Mouse (Mus musculus): Measurements from ENCODE around the gene Rab9. TPM values are rescaled to one million over a fixed set of nuclear protein-coding genes. Genes with fewer than 3 reads are reported as not detected.
A peak's percentile ranks its signal among the peaks of the same experiment; 100 is the strongest.

The Rab9 gene
- polyA plus RNA-seq, 1 experiment from 2014 or later, result 40.7 TPM

DNA sequence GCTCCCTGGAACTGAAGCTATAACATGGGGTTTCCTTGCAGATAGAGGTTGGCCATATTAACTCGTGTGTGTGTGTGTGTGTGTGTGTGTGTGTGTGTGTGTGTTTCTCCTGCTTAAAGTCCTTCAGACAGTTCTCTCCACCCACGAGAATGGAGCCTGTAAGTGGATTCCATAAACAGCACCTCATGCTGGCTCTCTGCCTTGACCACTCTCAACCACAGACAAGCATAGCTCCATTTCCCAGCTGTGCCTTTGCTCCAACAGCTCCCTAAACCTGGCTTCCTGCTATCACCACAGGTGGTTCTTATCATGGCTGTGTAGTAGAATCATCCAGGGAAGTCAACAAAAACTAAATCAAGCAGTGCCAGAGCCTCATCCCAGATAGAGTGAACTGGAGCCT is 24.8 kb upstream of the Rab9 start:
- no peak overlapping the region for H3K9ac ChIP-seq (replicated peaks)
- 79% methylated on average over 2 of the region's 2 CpGs for WGBS
- H3K27me3 ChIP-seq, result 0 out of 2 replicates have a peak, but pooled peaks cover 4% of the 10 kb centered on the region
- no peak overlapping the region for H3K4me2 ChIP-seq (replicated peaks)
- H3K27ac ChIP-seq, result no peak overlapping the region
- ATAC-seq, result no peak
- H3K36me3 ChIP-seq, result peaks cover 16% of the 10 kb centered on the region
- H3K4me3 ChIP-seq (replicated peaks), result no peak overlapping the region
- H3K9me3 ChIP-seq, result no peaks in the 10 kb centered on the region
- peaks cover 3% of the 10 kb centered on the region; the same call in 1 of the 2 replicates for H3K4me1 ChIP-seq (replicated peaks)

GRCm38 (mm10) chrX:166499496-166500190 is 20.0 kb upstream of the Rab9 start:
- Histone ChIP-seq H3K9ac (replicated peaks) (no peak overlapping the region), H3K4me2 (replicated peaks) (no peak overlapping the region), H3K36me3 (peaks cover 13% of the 10 kb centered on the region), H3K9me3 (no peaks in the 10 kb centered on the region), H3K4me3 (replicated peaks) (no peak overlapping the region), H3K4me1 (replicated peaks) (no peaks in the 10 kb centered on the region), H3K27me3 (0 out of 2 replicates have a peak, but pooled peaks cover 4% of the 10 kb centered on the region), H3K27ac (no peak overlapping the region)
- 74% methylated on average over 1 of the region's 1 CpGs for WGBS
- no peak for ATAC-seq

DNA sequence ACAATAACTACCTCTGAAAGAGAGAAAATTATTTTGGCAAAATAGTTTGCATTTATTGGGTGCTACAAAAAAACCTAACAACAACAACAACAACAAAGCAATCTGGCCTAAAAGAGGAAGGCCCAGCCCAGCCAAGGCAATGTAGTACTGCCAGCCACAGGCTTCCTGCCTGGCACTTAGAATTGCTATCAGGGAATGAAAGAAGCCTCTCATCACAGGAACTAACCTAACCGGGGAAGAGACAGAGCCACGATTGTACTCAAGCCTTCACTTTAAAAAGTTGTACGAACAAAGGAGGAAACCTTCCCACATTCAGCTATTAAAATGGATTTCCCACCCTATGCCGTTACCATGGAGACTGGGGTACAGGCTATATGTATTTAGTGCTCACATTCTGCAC is 18.1 kb upstream of the Rab9 start:
- ATAC-seq, result no peak
- Histone ChIP-seq H3K4me1 (replicated peaks) (no peaks in the 10 kb centered on the region), H3K27ac (no peak overlapping the region), H3K36me3 (peaks cover 7% of the 10 kb centered on the region), H3K4me3 (replicated peaks) (no peak overlapping the region), H3K9me3 (no peaks in the 10 kb centered on the region), H3K4me2 (replicated peaks) (no peak overlapping the region), H3K27me3 (0 out of 2 replicates have a peak, but pooled peaks cover 4% of the 10 kb centered on the region), H3K9ac (replicated peaks) (no peak overlapping the region)
- WGBS, result 51% methylated on average over 4 of the region's 4 CpGs

DNA sequence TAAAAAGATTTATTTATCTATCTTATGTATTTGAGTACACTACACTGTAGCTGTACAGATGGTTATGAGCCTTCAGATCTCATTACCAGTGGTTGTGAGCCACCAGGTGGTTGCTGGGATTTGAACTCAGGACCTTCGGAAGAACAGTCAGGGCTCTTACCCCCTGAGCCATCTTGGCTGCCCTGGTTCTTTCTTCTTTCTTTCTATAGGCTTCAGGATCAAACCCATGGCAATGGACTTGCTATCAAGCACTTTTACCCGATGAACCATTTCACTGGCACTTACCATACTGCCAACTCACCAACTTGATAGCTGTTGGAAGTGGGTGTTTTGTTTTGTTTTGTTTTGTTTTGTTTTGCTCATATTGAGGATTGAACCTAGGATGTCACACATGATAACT is 15.4 kb upstream of the Rab9 start:
- 93% methylated on average over 2 of the region's 2 CpGs for WGBS
- H3K4me3 ChIP-seq (replicated peaks), result no peak overlapping the region

GRCm38 (mm10) chrX:166478631-166479364 is 869 bp downstream of the Rab9 start:
- peak overlapping the region; percentile 77 for H3K9ac ChIP-seq (replicated peaks)
- 0 out of 2 replicates have a peak, but pooled peaks cover 2% of the 10 kb centered on the region for H3K27me3 ChIP-seq
- H3K9me3 ChIP-seq, result no peaks in the 10 kb centered on the region
- H3K27ac ChIP-seq, result peak overlapping the region; percentile 81; the same call in 1 of the 2 replicates
- peak overlapping the region; percentile 61 for H3K4me3 ChIP-seq (replicated peaks)
- peak; percentile 30 for ATAC-seq
- WGBS, result 21% methylated on average over 28 of the region's 28 CpGs
- H3K4me2 ChIP-seq (replicated peaks), result peak overlapping the region; percentile 64
- H3K36me3 ChIP-seq, result no peaks in the 10 kb centered on the region
- peaks cover 9% of the 10 kb centered on the region; the same call in 1 of the 2 replicates for H3K4me1 ChIP-seq (replicated peaks)

More for the DNA sequence above, 15.4 kb upstream of the Rab9 start:
- Histone ChIP-seq H3K36me3 (no peaks in the 10 kb centered on the region), H3K9me3 (no peaks in the 10 kb centered on the region), H3K27ac (no peak overlapping the region), H3K4me1 (replicated peaks) (no peaks in the 10 kb centered on the region), H3K27me3 (no peaks in the 10 kb centered on the region), H3K4me2 (replicated peaks) (no peak overlapping the region), H3K9ac (replicated peaks) (no peak overlapping the region)
- no peak for ATAC-seq

- Histone ChIP-seq H3K27ac (no peak overlapping the region), H3K4me3 (replicated peaks) (no peak overlapping the region), H3K27me3 (0 out of 2 replicates have a peak, but pooled peaks cover 2% of the 10 kb centered on the region), H3K4me2 (replicated peaks) (peak overlapping the region; percentile 64), H3K36me3 (no peaks in the 10 kb centered on the region), H3K4me1 (replicated peaks) (peaks cover 9% of the 10 kb centered on the region; the same call in 1 of the 2 replicates), H3K9ac (replicated peaks) (no peak overlapping the region), H3K9me3 (no peaks in the 10 kb centered on the region)
- 78% methylated on average over 6 of the region's 6 CpGs for WGBS
- no peak for ATAC-seq
Measured at GRCm38 (mm10) chrX:166477393-166477792, 2.3 kb downstream of the Rab9 start.

- Histone ChIP-seq H3K36me3 (0 out of 2 replicates have a peak, but pooled peaks cover 6% of the 10 kb centered on the region), H3K27me3 (0 out of 2 replicates have a peak, but pooled peaks cover 2% of the 10 kb centered on the region), H3K27ac (no peak overlapping the region), H3K9me3 (no peaks in the 10 kb centered on the region), H3K4me1 (replicated peaks) (peaks cover 4% of the 10 kb centered on the region; the same call in 1 of the 2 replicates), H3K9ac (replicated peaks) (no peak overlapping the region), H3K4me2 (replicated peaks) (no peak overlapping the region), H3K4me3 (replicated peaks) (no peak overlapping the region)
- 87% methylated on average over 6 of the region's 6 CpGs for WGBS
- ATAC-seq, result no peak
Measured at GRCm38 (mm10) chrX:166472612-166473011, 7.1 kb downstream of the Rab9 start.

DNA sequence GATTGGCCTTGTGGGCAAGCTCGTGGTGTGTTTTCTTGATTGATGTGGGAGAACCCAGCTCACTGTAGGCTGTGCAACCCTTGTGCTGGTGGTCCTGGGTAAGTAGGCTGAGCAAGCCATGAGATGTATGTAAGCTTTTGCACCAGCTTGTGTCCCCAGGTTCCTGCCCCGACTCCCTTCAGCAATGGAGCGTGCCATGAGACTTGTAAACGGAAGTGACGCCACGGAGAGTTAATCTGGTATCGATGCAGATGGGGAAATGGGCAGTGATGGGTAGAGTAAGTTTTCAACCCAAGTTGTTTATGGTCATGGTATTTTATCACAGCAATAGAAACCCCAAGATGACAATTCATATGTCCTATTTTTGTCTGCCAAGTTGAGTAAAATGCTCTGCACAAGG is 11.3 kb downstream of the Rab9 start:
- no peaks in the 10 kb centered on the region for H3K9me3 ChIP-seq
- no peak overlapping the region for H3K4me3 ChIP-seq (replicated peaks)
- H3K4me2 ChIP-seq (replicated peaks), result no peak overlapping the region
- ATAC-seq, result no peak
- H3K27ac ChIP-seq, result no peak overlapping the region
- no peaks in the 10 kb centered on the region for H3K27me3 ChIP-seq
- WGBS, result 96% methylated on average over 7 of the region's 7 CpGs
- H3K4me1 ChIP-seq (replicated peaks), result no peaks in the 10 kb centered on the region
- H3K36me3 ChIP-seq, result 0 out of 2 replicates have a peak, but pooled peaks cover 6% of the 10 kb centered on the region
- no peak overlapping the region for H3K9ac ChIP-seq (replicated peaks)

GRCm38 (mm10) chrX:166455525-166455924 is 24.1 kb downstream of the Rab9 start:
- Histone ChIP-seq H3K27ac (no peak overlapping the region), H3K4me1 (replicated peaks) (no peaks in the 10 kb centered on the region), H3K4me2 (replicated peaks) (no peak overlapping the region), H3K9ac (replicated peaks) (no peak overlapping the region), H3K27me3 (0 out of 2 replicates have a peak, but pooled peaks cover 4% of the 10 kb centered on the region), H3K4me3 (replicated peaks) (no peak overlapping the region), H3K36me3 (peaks cover 11% of the 10 kb centered on the region), H3K9me3 (no peaks in the 10 kb centered on the region)
- ATAC-seq, result no peak
- WGBS, result 88% methylated on average over 1 of the region's 1 CpGs

GRCm38 (mm10) chrX:166454331-166454730 is 25.3 kb downstream of the Rab9 start:
- ATAC-seq, result no peak
- Histone ChIP-seq H3K4me1 (replicated peaks) (no peaks in the 10 kb centered on the region), H3K4me2 (replicated peaks) (no peak overlapping the region), H3K9me3 (no peaks in the 10 kb centered on the region), H3K27ac (no peak overlapping the region), H3K9ac (replicated peaks) (no peak overlapping the region), H3K36me3 (peaks cover 11% of the 10 kb centered on the region), H3K27me3 (peaks cover 7% of the 10 kb centered on the region; the same call in 1 of the 2 replicates), H3K4me3 (replicated peaks) (no peak overlapping the region)
- WGBS, result 75% methylated on average over 3 of the region's 3 CpGs

DNA sequence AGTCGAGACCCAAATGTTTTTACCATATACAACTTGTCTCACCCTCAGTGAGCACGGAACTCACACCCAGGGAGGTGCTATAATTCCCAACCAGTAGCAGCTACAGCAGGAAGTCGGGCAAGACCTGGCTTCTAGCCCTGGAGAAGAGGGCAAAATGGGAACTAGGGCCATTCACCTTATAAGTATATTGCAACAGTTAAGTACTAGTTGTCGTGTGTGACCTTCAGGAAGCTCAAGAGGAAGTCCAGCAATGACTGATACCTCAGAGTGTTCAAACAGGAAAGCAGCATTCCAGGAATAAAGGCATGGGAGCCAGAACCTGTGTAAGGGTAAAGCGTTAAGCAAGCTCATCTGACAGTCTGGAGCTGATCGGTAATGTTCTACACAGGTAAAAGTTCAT is 26.1 kb downstream of the Rab9 start:
- Histone ChIP-seq H3K4me3 (replicated peaks) (no peak overlapping the region), H3K9ac (replicated peaks) (no peak overlapping the region), H3K4me1 (replicated peaks) (no peaks in the 10 kb centered on the region), H3K9me3 (no peaks in the 10 kb centered on the region), H3K27me3 (peaks cover 4% of the 10 kb centered on the region; the same call in 1 of the 2 replicates), H3K4me2 (replicated peaks) (no peak overlapping the region), H3K27ac (no peak overlapping the region), H3K36me3 (peaks cover 11% of the 10 kb centered on the region)
- no peak for ATAC-seq
- 87% methylated on average over 6 of the region's 6 CpGs for WGBS

DNA sequence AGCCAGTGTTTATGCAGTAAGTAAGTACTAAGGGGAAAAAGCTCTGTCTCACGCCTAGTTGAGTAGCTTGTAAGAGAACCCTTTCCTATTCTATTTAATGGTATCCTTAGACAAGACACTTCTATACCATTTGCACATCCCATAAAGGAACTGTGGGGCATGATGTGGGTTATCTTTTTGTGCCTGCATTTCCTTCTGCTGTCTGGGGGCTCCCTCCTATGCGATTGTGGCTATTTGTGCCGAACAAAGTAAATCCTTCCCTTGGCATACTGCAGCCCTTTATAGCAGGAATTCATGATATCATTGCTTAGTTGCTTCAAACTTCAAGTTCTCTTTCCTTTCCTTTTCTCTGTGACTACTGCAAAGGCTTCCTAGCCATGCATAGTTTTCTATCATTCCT is 35.1 kb downstream of the Rab9 start:
- H3K9me3 ChIP-seq, result no peaks in the 10 kb centered on the region
- no peak overlapping the region for H3K27ac ChIP-seq
- H3K27me3 ChIP-seq, result peaks cover 33% of the 10 kb centered on the region; the same call in 1 of the 2 replicates
- peaks cover 13% of the 10 kb centered on the region for H3K4me1 ChIP-seq (replicated peaks)
- H3K9ac ChIP-seq (replicated peaks), result no peak overlapping the region
- H3K4me2 ChIP-seq (replicated peaks), result no peak overlapping the region
- WGBS, result 84% methylated on average over 3 of the region's 3 CpGs
- H3K4me3 ChIP-seq (replicated peaks), result no peak overlapping the region
- no peaks in the 10 kb centered on the region; the same call in 1 of the 2 replicates for H3K36me3 ChIP-seq
- no peak for ATAC-seq

Measured in midbrain, embryonic 13.5 days (tissue).